Mouse (Mus musculus) R1 (cell line): ENCODE data around the gene Gfpt1.

Experiments
- DNase-seq: peaks from one replicate; pipeline ENCODE4 v3.0.0-alpha.2; 2018; ENCODE audit warnings: low read depth, low spot score

Gene Gfpt1

DNA sequence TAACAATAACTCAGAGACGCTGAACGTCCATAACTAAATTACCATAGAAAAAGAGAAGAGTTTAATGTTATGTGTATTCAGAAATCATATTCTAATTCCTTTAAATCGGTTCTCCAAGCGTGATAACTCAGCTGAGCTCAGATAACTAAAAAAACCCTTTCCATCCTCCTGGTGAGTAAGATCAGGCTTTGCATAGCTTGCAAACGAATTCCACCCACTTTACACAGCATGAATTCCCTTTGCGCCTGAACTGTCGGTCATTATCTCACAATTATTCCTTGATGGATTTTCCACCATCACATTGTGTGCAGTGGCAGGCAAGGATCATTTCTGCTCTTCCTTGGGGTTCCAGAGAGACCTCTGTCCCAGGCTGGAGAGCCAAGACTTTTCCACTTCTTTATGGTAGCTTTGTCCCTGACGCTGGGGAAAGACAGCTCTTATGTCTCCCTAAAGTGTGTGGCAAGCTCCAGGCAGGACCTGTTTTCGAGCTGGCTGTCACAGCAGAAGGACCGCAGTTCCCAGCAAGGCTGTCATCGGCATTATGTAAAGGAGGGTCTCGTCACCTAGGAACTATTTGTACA, 91.4 kb downstream of the Gfpt1 start:
- DNase-seq, result no peak

DNA sequence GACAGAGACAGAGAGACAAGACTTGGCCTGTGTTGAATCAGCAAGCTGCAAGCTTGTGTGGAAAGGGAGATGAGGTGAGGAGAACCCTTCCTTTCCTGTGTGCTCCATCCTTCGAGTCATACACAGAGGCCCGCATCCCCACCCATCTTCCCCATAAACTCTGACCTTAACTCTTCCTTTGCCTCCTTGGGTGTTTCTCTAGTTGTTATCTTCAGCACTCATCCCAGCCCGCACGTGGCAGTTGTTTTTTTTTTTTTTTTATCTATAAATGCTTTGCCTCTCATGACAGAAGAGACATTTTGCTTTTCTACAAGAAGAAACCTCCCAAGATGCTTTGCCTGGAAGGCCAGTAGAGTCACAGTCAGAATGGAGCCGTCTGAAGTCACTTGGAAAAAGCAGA, 95.8 kb downstream of the Gfpt1 start:
- DNase-seq, result no peak

DNA sequence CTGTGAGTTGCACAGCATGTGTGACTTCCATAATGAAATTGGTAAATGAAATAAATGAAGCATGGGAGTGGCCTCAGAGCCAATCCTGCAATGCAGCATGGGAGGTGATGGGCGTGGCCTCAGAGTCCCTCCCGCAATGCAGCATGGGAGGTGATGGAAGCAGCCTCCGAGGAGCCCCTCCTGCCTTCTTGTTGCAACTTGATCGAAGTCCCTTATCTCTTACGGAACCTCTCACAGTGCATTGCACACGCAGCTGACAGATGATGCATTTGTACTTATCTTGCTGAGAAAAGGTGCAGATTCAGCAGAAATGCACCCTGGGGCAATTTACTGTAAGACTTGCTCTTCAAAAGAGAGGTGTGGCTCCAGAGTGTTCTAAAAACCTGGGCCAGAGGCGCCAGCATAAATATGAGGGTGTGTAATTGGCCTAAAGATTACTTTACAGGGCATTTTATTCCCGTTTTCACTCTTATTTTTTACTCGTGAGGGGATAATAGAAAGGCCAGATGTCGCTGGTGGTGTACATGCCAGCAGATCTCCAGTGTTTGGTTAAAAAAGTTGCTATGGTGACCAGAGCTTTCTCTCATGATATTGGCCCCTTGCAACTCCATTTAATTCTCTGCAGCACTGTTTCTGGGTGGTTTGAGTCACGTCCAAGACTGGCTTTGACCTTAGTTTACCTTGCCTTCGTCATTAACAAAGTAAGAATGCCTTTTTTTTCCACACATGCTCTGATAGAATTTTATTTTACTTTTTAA, 97.3 kb downstream of the Gfpt1 start:
- no peak for DNase-seq
